Mouse (Mus musculus): Measurements from ENCODE around the gene Proca1.

DNA sequence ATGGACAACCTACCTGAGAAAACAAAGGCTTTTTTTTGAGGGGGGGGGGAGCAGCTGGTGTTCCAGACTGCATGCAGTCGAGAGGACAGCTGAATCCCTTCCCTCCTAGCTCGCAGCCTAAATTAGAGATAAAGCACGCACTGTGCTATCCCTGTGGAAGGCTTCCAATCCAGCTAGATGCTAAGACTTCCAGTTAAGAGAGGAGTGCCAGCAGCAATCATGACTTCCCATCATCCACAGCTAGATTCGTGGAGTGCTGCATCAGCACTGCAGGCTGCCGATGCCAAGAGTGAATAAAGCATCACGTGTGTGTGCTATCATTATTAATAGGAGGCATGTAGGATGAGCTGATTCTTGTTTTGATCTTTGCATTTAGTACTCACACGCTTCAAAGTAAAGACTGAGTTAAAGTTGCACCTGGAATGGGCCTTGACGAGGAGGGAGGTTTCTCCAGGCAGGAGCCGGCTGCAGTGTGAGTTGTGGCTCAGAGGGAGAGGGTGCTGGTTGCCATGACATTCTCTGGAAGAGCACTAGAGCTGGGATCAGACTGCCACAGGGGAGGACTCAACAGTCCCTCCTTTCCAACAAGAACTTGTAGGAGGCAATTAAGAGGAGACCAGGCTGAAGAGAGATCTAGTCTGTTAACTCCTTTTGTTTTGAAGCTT, 47.1 kb downstream of the Proca1 start:
- TF ChIP-seq CTCF (IDR thresholded peaks at IDR 0.05; ENCODE audit: extremely low read depth, insufficient read length, insufficient replicate concordance, low read depth, low read length) = no peak
- no peak for TF ChIP-seq POLR2A (IDR thresholded peaks at IDR 0.05; ENCODE audit: low read depth, low read length)

Data from small intestine, adult 2 months (tissue).